ENCODE assay signal across 9 mouse cellular contexts in the genomic region with DNA sequence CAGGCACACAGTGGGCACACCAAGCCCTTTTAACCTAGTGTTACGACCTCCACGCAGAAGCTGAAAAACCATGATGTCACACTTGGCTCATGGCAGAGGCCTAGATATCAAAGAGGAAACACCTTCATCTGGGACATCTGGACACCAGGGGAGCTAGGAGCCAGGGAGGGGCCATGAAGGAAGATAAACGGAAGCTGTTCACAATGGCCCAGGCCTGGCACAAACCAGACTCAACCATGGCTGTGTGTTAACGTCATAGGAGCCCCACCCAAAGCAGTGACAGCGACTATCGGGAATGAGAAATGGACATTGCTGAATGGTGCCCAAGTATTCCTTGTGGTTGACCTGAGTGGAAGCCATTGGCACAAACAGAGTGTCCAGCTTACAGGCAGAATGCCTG. TPM values are rescaled to one million over a fixed set of nuclear protein-coding genes. Genes with fewer than 3 reads are reported as not detected.
DNase-seq lines count a peak whose midpoint lies in the region; ATAC-seq and TF ChIP-seq lines count a peak whose summit lies in the region.
"Had no signal": no experiment of that assay in that cellular context is flagged by ENCODE, and none has a peak within 500 bp of the region (broad histone marks: within the 10 kb centered on the region; RNA-seq: fewer than 3 reads in every experiment).

No protein-coding gene starts in this region.

- ATAC-seq in forebrain, postnatal 0 days, result no peak
- ATAC-seq: intestine, embryonic 15.5 days had no signal

- no peaks in the 10 kb centered on the region for H3K27me3 ChIP-seq in forebrain, postnatal 0 days (ENCODE audit: insufficient read depth, low read length)
- H3K27me3 ChIP-seq: intestine, embryonic 15.5 days had no signal

- 88% methylated on average over 6 of the region's 6 CpGs for WGBS in forebrain, postnatal 0 days

- no peak for TF ChIP-seq CTCF in forebrain, postnatal 0 days (IDR thresholded peaks at IDR 0.05; ENCODE audit: low read depth)

- H3K4me1 ChIP-seq in forebrain, postnatal 0 days (ENCODE audit: insufficient read depth), result peaks cover 5% of the 10 kb centered on the region; the same call in 1 of the 2 replicates
- H3K4me1 ChIP-seq: intestine, embryonic 15.5 days had no signal

- H3K4me3 ChIP-seq in forebrain, postnatal 0 days (ENCODE audit: low read depth, low read length), result no peak overlapping the region
- H3K4me3 ChIP-seq: intestine, embryonic 15.5 days had no signal

- H3K36me3 ChIP-seq in forebrain, postnatal 0 days (ENCODE audit: insufficient read depth), result peaks cover 95% of the 10 kb centered on the region

- no peaks in the 10 kb centered on the region for H3K9me3 ChIP-seq in forebrain, postnatal 0 days (ENCODE audit: low read length)
- H3K9me3 ChIP-seq: intestine, embryonic 15.5 days had no signal

- no peak overlapping the region for H3K27ac ChIP-seq in forebrain, postnatal 0 days (ENCODE audit: low read depth, low read length)
- H3K27ac ChIP-seq: intestine, embryonic 15.5 days had no signal

- DNase-seq in adrenal gland, adult 2 months, result peak; percentile 14
- DNase-seq in adrenal gland, postnatal 14 days, result no peak
- peak; percentile 19 for DNase-seq in fibroblast of lung, adult 2 months (ENCODE audit: low read depth)
- DNase-seq in kidney, adult 8-10 months, result peak; percentile 28 to 38
- DNase-seq in lung, postnatal 25 days (ENCODE audit: low spot score), result peak; percentile 87
- no peak for DNase-seq in right cerebral cortex, postnatal 25 days
- no peak for DNase-seq in spleen, adult 18-20 months
- no peak for DNase-seq in forebrain, postnatal 0 days

- no peak overlapping the region for H3K9ac ChIP-seq in forebrain, postnatal 0 days
- H3K9ac ChIP-seq: intestine, embryonic 15.5 days had no signal

- no peak overlapping the region for H3K4me2 ChIP-seq in forebrain, postnatal 0 days (ENCODE audit: low read depth)
- H3K4me2 ChIP-seq: intestine, embryonic 15.5 days had no signal

RNA-seq across cellular contexts. Expression of gene Nsg1, which starts 13.2 kb away (rescaled TPM):
- 10 to 100 TPM; 58.0 to 89.3 TPM for total RNA-seq in adrenal gland, adult 2 months (2021)
- polyA plus RNA-seq in adrenal gland, adult 2 months (2012; rRNA removed), result 39.1 and 41.3 TPM in 2 replicates
- 61.9 and 83.1 TPM in 2 replicates for total RNA-seq in adrenal gland, postnatal 14 days (2021)
- 1,532 and 1,817 TPM in 2 replicates for total RNA-seq in forebrain, postnatal 0 days (2014; rRNA removed)
- polyA plus RNA-seq in forebrain, postnatal 0 days (2015; fragmentation: Nextera tagmentation; extraction: Ambion mirVana), result 1,881 and 1,970 TPM in 2 replicates

Comparison
In these comparisons a context has a peak if more than half of its experiments do, and no peak if none do; other contexts are left out.
1. DNase-seq: peak in adrenal gland, adult 2 months (single experiment), fibroblast of lung, adult 2 months (single experiment), kidney, adult 8-10 months (2 of 2) and lung, postnatal 25 days (single experiment); none in adrenal gland, postnatal 14 days (single experiment), right cerebral cortex, postnatal 25 days (single experiment), spleen, adult 18-20 months (0 of 2) and forebrain, postnatal 0 days (single experiment).
2. RNA of gene Nsg1, which starts 13.2 kb away (total RNA-seq): 1,532 to 1,817 TPM in forebrain, postnatal 0 days; 58.0 to 89.3 TPM in adrenal gland, adult 2 months and 61.9 to 83.1 TPM in adrenal gland, postnatal 14 days; every median in the first group is over 10 times any median in the second.